Comparison of ENCODE assay signal across 1 mouse cellular context in the genomic region with DNA sequence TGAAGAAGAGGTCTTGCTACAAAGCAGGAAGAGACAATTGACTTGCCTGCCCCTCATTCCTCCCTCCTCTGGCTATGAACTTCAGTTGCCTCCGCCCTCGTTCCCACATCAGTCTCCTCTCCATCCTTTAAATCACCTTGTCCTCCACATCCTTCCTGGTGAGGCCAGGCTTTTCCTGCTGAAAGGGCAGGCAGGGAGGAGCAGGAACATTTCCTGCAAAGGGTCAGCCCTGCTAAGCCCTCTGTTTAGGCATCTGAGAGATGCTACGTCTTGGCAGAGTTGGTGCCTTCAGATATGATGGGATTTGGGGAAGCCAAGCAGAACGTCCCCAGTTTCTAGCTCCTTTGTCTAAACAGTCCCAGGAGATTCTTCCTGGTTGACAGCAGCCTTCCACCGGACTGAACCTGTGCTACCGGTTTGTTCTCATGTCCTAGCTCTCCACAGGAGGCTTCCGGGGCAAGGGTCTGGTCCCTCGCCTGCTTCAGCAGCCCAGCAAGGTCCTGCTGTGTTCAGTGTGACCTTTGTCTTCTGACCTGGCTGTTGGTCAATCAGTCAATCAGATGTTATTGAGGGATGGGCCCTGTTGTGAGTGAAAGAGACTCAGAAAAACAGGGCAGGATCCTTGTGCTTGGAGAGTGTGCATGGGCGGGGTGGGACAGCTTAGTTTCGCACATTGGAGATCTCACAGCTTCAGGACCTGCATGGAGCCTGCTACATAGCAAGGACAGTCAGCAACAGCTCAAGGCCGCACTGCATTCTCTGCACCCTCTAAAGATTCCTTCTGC.
TF ChIP-seq lines count a peak whose summit lies in the region.

No protein-coding gene starts in this region.

TF ChIP-seq in myocyte, 11 proteins besides CTCF, POLR2A, EP300 and RAD21 (continued from another document):
- TF ChIP-seq REST (IDR thresholded peaks at IDR 0.05; ENCODE audit: insufficient read depth, insufficient read length) (no peak), SRF (IDR thresholded peaks at IDR 0.05; ENCODE audit: control insufficient read depth, insufficient read length, low read depth) (no peak), MAX (IDR thresholded peaks at IDR 0.05; ENCODE audit: low read depth) (no peak)
